Mouse (Mus musculus): ENCODE data around the gene Grid2. TPM values are rescaled to one million over a fixed set of nuclear protein-coding genes. Genes with fewer than 3 reads are reported as not detected.

Grid2 gene
- polyA plus RNA-seq, 1 experiment from 2014 or later, result 0.31 TPM

DNA sequence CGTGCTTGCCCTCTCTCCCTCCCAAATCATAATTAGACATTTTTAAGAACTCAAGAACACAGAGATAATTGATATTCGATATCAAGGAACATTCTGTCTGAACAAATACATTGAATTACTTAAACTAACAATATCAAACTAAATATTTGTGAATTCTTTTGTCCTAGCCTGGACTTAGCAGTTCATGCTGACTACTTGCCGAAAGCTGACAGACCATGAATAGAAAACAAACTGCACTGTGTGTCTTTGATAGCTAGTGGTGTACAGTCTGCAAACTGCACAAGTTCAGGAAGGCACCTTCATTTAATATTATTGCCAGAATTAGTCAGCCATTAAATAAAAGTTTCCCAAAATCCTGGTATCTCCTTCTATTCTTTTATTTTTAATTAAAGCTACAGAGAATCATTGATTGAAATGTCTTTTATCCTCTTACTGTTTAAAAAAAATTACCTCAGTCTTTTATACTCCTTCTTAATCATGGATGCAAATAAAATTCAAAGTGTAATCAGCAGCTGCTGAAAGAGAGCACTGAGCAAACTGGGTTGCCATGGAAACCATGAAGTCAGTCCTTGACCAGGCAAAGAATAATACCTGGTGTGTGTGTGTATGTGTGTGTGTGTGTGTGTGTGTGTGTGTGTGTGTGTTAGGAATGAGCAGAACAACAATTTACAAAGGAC, 621.5 kb downstream of the Grid2 start:
- Histone ChIP-seq H3K4me3 (ENCODE audit: low read depth, low read length) (no peak overlapping the region), H3K4me1 (ENCODE audit: control insufficient read depth, insufficient read depth, low read length) (no peaks in the 10 kb centered on the region), H3K4me2 (ENCODE audit: low read depth, low read length) (no peak overlapping the region), H3K27ac (replicated peaks; ENCODE audit: low read depth, low read length) (no peak overlapping the region), H3K9ac (replicated peaks; ENCODE audit: low read length) (no peak overlapping the region), H3K36me3 (replicated peaks; ENCODE audit: control insufficient read depth, insufficient read depth, low read depth, low read length) (no peaks in the 10 kb centered on the region), H3K27me3 (ENCODE audit: control insufficient read depth, insufficient read depth, low read length) (no peaks in the 10 kb centered on the region), H3K9me3 (replicated peaks; ENCODE audit: control insufficient read depth, low read length) (no peaks in the 10 kb centered on the region)
- peak; percentile 19 for DNase-seq (ENCODE audit: low spot score)
- 78% methylated on average over 3 of the region's 3 CpGs for WGBS
- ATAC-seq (replicated peaks; ENCODE audit: insufficient number of reproducible peaks, low FRiP score, low TSS enrichment, low read depth), result no peak

DNA sequence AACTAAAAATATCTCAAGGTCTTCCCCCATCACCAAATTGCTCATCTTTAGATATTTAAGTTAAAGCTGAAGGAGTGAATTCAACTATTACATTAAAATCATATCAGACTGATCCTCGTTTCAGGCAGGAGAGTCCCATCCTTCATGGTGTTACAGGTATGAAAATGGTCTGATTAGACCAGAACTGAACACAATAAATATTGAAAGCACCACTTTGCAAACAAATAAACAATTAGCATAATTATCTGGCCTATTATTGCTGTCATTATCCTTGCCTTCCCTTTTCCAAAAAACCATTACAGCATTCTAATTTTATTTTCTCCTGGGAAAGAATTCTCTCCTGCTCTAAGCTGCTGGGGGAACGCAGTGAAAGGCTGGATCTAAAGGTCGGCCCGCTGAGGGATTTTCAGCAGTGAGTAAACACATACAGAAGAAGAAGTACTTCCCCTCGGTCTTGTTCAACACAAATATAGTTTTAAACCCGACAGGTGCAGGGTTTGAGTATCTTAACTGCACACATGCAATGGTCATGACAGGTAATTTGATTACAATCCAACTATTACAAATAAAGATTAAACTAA, 622.2 kb downstream of the Grid2 start:
- no peak for ATAC-seq (replicated peaks; ENCODE audit: insufficient number of reproducible peaks, low FRiP score, low TSS enrichment, low read depth)
- no peak overlapping the region for H3K4me3 ChIP-seq (ENCODE audit: low read depth, low read length)
- H3K27ac ChIP-seq (replicated peaks; ENCODE audit: low read depth, low read length), result no peak overlapping the region
- no peaks in the 10 kb centered on the region for H3K27me3 ChIP-seq (ENCODE audit: control insufficient read depth, insufficient read depth, low read length)
- H3K36me3 ChIP-seq (replicated peaks; ENCODE audit: control insufficient read depth, insufficient read depth, low read depth, low read length), result no peaks in the 10 kb centered on the region
- 57% methylated on average over 6 of the region's 6 CpGs for WGBS
- no peak for DNase-seq (ENCODE audit: low spot score)
- H3K9me3 ChIP-seq (replicated peaks; ENCODE audit: control insufficient read depth, low read length), result no peaks in the 10 kb centered on the region
- H3K9ac ChIP-seq (replicated peaks; ENCODE audit: low read length), result no peak overlapping the region
- no peaks in the 10 kb centered on the region for H3K4me1 ChIP-seq (ENCODE audit: control insufficient read depth, insufficient read depth, low read length)
- H3K4me2 ChIP-seq (ENCODE audit: low read depth, low read length), result no peak overlapping the region

DNA sequence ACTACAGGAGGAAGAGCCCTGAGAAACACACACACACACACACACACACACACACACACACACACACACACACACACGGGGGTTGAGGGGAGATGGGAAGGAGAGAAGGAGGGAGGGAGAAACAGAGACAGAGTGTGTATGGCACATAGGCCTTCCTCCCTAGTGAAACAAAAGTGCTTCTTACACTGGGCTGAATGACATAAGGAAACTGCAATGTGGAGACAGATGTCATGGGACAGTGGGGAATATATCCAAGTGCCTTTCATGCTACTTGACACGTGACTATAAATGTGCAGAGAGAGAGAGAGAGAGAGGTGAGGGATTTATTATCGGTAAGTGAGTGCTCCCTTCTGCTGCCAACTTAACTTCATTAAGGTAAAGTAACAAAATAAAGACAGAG, 639.0 kb downstream of the Grid2 start:
- H3K36me3 ChIP-seq (replicated peaks; ENCODE audit: control insufficient read depth, insufficient read depth, low read depth, low read length), result no peaks in the 10 kb centered on the region
- ATAC-seq (replicated peaks; ENCODE audit: insufficient number of reproducible peaks, low FRiP score, low TSS enrichment, low read depth) (no peak), DNase-seq (ENCODE audit: low spot score) (no peak)
- H3K9ac ChIP-seq (replicated peaks; ENCODE audit: low read length), result no peak overlapping the region
- H3K27ac ChIP-seq (replicated peaks; ENCODE audit: low read depth, low read length), result no peak overlapping the region
- H3K27me3 ChIP-seq (ENCODE audit: control insufficient read depth, insufficient read depth, low read length), result no peaks in the 10 kb centered on the region
- no peaks in the 10 kb centered on the region for H3K4me1 ChIP-seq (ENCODE audit: control insufficient read depth, insufficient read depth, low read length)
- WGBS, result 64% methylated on average over 3 of the region's 3 CpGs
- H3K4me2 ChIP-seq (ENCODE audit: low read depth, low read length), result no peak overlapping the region
- no peak overlapping the region for H3K4me3 ChIP-seq (ENCODE audit: low read depth, low read length)
- H3K9me3 ChIP-seq (replicated peaks; ENCODE audit: control insufficient read depth, low read length), result no peaks in the 10 kb centered on the region

DNA sequence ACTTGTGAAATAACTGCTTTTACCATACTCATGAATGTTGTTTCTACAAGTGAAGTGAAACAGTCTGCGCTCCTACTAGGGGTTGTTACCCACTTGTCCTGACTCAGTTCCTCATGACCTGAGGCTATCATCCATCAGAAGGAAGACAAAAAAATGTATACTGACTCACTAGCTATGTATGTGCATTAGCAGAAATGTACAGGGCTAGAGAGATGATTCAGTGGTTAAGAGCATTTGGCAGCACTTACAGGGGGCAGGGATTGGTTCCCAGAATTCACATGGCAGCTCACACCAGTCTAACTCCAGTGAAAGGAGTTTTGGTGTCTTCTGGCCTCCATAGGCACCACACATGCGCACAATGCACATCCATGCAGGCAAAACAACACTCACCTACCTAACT, 642.5 kb downstream of the Grid2 start:
- H3K9ac ChIP-seq (replicated peaks; ENCODE audit: low read length), result no peak overlapping the region
- no peaks in the 10 kb centered on the region for H3K4me1 ChIP-seq (ENCODE audit: control insufficient read depth, insufficient read depth, low read length)
- no peaks in the 10 kb centered on the region for H3K27me3 ChIP-seq (ENCODE audit: control insufficient read depth, insufficient read depth, low read length)
- H3K36me3 ChIP-seq (replicated peaks; ENCODE audit: control insufficient read depth, insufficient read depth, low read depth, low read length), result no peaks in the 10 kb centered on the region
- no peak overlapping the region for H3K4me2 ChIP-seq (ENCODE audit: low read depth, low read length)
- ATAC-seq (replicated peaks; ENCODE audit: insufficient number of reproducible peaks, low FRiP score, low TSS enrichment, low read depth), result no peak
- WGBS, result 91% methylated on average over 2 of the region's 2 CpGs
- H3K9me3 ChIP-seq (replicated peaks; ENCODE audit: control insufficient read depth, low read length), result no peaks in the 10 kb centered on the region
- no peak for DNase-seq (ENCODE audit: low spot score)
- H3K27ac ChIP-seq (replicated peaks; ENCODE audit: low read depth, low read length), result no peak overlapping the region
- no peak overlapping the region for H3K4me3 ChIP-seq (ENCODE audit: low read depth, low read length)

GRCm38 (mm10) chr6:63917035-63917570, 661.4 kb downstream of the Grid2 start:
- no peak overlapping the region for H3K9ac ChIP-seq (replicated peaks; ENCODE audit: low read length)
- WGBS, result 81% methylated on average over 6 of the region's 6 CpGs
- no peaks in the 10 kb centered on the region for H3K4me1 ChIP-seq (ENCODE audit: control insufficient read depth, insufficient read depth, low read length)
- no peaks in the 10 kb centered on the region for H3K36me3 ChIP-seq (replicated peaks; ENCODE audit: control insufficient read depth, insufficient read depth, low read depth, low read length)
- H3K4me3 ChIP-seq (ENCODE audit: low read depth, low read length), result no peak overlapping the region
- no peak overlapping the region for H3K27ac ChIP-seq (replicated peaks; ENCODE audit: low read depth, low read length)
- no peak for ATAC-seq (replicated peaks; ENCODE audit: insufficient number of reproducible peaks, low FRiP score, low TSS enrichment, low read depth)
- no peak for DNase-seq (ENCODE audit: low spot score)
- H3K27me3 ChIP-seq (ENCODE audit: control insufficient read depth, insufficient read depth, low read length), result no peaks in the 10 kb centered on the region
- no peak overlapping the region for H3K4me2 ChIP-seq (ENCODE audit: low read depth, low read length)
- H3K9me3 ChIP-seq (replicated peaks; ENCODE audit: control insufficient read depth, low read length), result no peaks in the 10 kb centered on the region

GRCm38 (mm10) chr6:63921951-63922350, 666.3 kb downstream of the Grid2 start:
- H3K4me3 ChIP-seq (ENCODE audit: low read depth, low read length), result no peak overlapping the region
- H3K4me1 ChIP-seq (ENCODE audit: control insufficient read depth, insufficient read depth, low read length), result no peaks in the 10 kb centered on the region
- DNase-seq (ENCODE audit: low spot score), result no peak
- H3K36me3 ChIP-seq (replicated peaks; ENCODE audit: control insufficient read depth, insufficient read depth, low read depth, low read length), result no peaks in the 10 kb centered on the region
- no peak overlapping the region for H3K27ac ChIP-seq (replicated peaks; ENCODE audit: low read depth, low read length)
- H3K27me3 ChIP-seq (ENCODE audit: control insufficient read depth, insufficient read depth, low read length), result no peaks in the 10 kb centered on the region
- 90% methylated on average over 6 of the region's 6 CpGs for WGBS
- ATAC-seq (replicated peaks; ENCODE audit: insufficient number of reproducible peaks, low FRiP score, low TSS enrichment, low read depth), result no peak
- H3K9me3 ChIP-seq (replicated peaks; ENCODE audit: control insufficient read depth, low read length), result no peaks in the 10 kb centered on the region
- H3K9ac ChIP-seq (replicated peaks; ENCODE audit: low read length), result no peak overlapping the region
- H3K4me2 ChIP-seq (ENCODE audit: low read depth, low read length), result no peak overlapping the region

GRCm38 (mm10) chr6:63931201-63931600, 675.5 kb downstream of the Grid2 start:
- H3K27me3 ChIP-seq (ENCODE audit: control insufficient read depth, insufficient read depth, low read length), result no peaks in the 10 kb centered on the region
- no peak for ATAC-seq (replicated peaks; ENCODE audit: insufficient number of reproducible peaks, low FRiP score, low TSS enrichment, low read depth)
- no peak overlapping the region for H3K4me3 ChIP-seq (ENCODE audit: low read depth, low read length)
- no peak overlapping the region for H3K27ac ChIP-seq (replicated peaks; ENCODE audit: low read depth, low read length)
- H3K4me2 ChIP-seq (ENCODE audit: low read depth, low read length), result no peak overlapping the region
- no peak overlapping the region for H3K9ac ChIP-seq (replicated peaks; ENCODE audit: low read length)
- H3K9me3 ChIP-seq (replicated peaks; ENCODE audit: control insufficient read depth, low read length), result no peaks in the 10 kb centered on the region
- no peak for DNase-seq (ENCODE audit: low spot score)
- no peaks in the 10 kb centered on the region for H3K36me3 ChIP-seq (replicated peaks; ENCODE audit: control insufficient read depth, insufficient read depth, low read depth, low read length)
- no peaks in the 10 kb centered on the region for H3K4me1 ChIP-seq (ENCODE audit: control insufficient read depth, insufficient read depth, low read length)

- Histone ChIP-seq H3K36me3 (replicated peaks; ENCODE audit: control insufficient read depth, insufficient read depth, low read depth, low read length) (no peaks in the 10 kb centered on the region), H3K4me3 (ENCODE audit: low read depth, low read length) (no peak overlapping the region), H3K4me2 (ENCODE audit: low read depth, low read length) (no peak overlapping the region), H3K27ac (replicated peaks; ENCODE audit: low read depth, low read length) (no peak overlapping the region), H3K4me1 (ENCODE audit: control insufficient read depth, insufficient read depth, low read length) (no peaks in the 10 kb centered on the region), H3K27me3 (ENCODE audit: control insufficient read depth, insufficient read depth, low read length) (no peaks in the 10 kb centered on the region), H3K9me3 (replicated peaks; ENCODE audit: control insufficient read depth, low read length) (no peaks in the 10 kb centered on the region), H3K9ac (replicated peaks; ENCODE audit: low read length) (no peak overlapping the region)
- ATAC-seq (replicated peaks; ENCODE audit: insufficient number of reproducible peaks, low FRiP score, low TSS enrichment, low read depth), result no peak
- 47% methylated on average over 5 of the region's 5 CpGs for WGBS
- no peak for DNase-seq (ENCODE audit: low spot score)
Observed at GRCm38 (mm10) chr6:63946721-63947120, 691.0 kb downstream of the Grid2 start.
